Comparison of ENCODE assay signal across 8 mouse cellular contexts in genomic region chr7:4877226-4877625, GRCm38 (mm10). TPM values are rescaled to one million over a fixed set of nuclear protein-coding genes. Genes with fewer than 3 reads are reported as not detected.
DNase-seq lines count a peak whose midpoint lies in the region; ATAC-seq and TF ChIP-seq lines count a peak whose summit lies in the region.

No protein-coding gene starts in this region.

- no peaks in the 10 kb centered on the region for H3K9me3 ChIP-seq in heart, embryonic 14.5 days (ENCODE audit: control insufficient read depth, low read length)
- H3K9me3 ChIP-seq in G1E (replicated peaks): no peaks in the 10 kb centered on the region
- H3K9me3 ChIP-seq in forebrain, postnatal 0 days (ENCODE audit: low read length): no peaks in the 10 kb centered on the region

- peak overlapping the region; percentile 78 for H3K9ac ChIP-seq in heart, embryonic 14.5 days (ENCODE audit: low read length)
- H3K9ac ChIP-seq in forebrain, postnatal 0 days: peak overlapping the region; percentile 49

- H3K36me3 ChIP-seq in heart, embryonic 14.5 days (ENCODE audit: control insufficient read depth, insufficient read depth, low read length): no peaks in the 10 kb centered on the region
- peaks cover 4% of the 10 kb centered on the region for H3K36me3 ChIP-seq in G1E (replicated peaks)
- no peaks in the 10 kb centered on the region for H3K36me3 ChIP-seq in forebrain, postnatal 0 days (ENCODE audit: insufficient read depth)

- WGBS in heart, embryonic 14.5 days: 9% methylated on average over 10 of the region's 11 CpGs
- 8% methylated on average over 11 of the region's 11 CpGs for WGBS in forebrain, postnatal 0 days

- H3K4me1 ChIP-seq in heart, embryonic 14.5 days (ENCODE audit: control insufficient read depth in 2 of 2, insufficient read depth in 2 of 2, low read length in 2 of 2): peaks cover 7 to 14% of the 10 kb centered on the region in 2 experiments
- H3K4me1 ChIP-seq in G1E (ENCODE audit: insufficient read depth, low read depth, low read length): peaks cover 29% of the 10 kb centered on the region
- 0 out of 2 replicates have a peak, but pooled peaks cover 3% of the 10 kb centered on the region for H3K4me1 ChIP-seq in forebrain, postnatal 0 days (ENCODE audit: insufficient read depth)

- TF ChIP-seq CTCF in G1E (IDR thresholded peaks at IDR 0.05; ENCODE audit: low read depth, low read length): no peak
- no peak for TF ChIP-seq CTCF in forebrain, postnatal 0 days (IDR thresholded peaks at IDR 0.05; ENCODE audit: low read depth)

- ATAC-seq in heart, embryonic 14.5 days (ENCODE audit: insufficient number of reproducible peaks, insufficient read depth, low FRiP score, low read depth): peak; percentile 9; the same call in 1 of the 2 replicates
- ATAC-seq in G1E (ENCODE audit: extremely low read depth, insufficient number of reproducible peaks, low FRiP score, poor library complexity, severe bottlenecking): peak; percentile 9; the same call in 1 of the 2 replicates
- ATAC-seq in forebrain, postnatal 0 days: no peak; the same call in 1 of the 2 replicates
- ATAC-seq in megakaryocyte progenitor cell, adult 5-6 weeks (replicated peaks; ENCODE audit: poor library complexity): peak; percentile 23

- no peaks in the 10 kb centered on the region for H3K27me3 ChIP-seq in heart, embryonic 14.5 days (ENCODE audit: control insufficient read depth, insufficient read depth, low read length)
- H3K27me3 ChIP-seq in G1E (ENCODE audit: insufficient read depth, low read length): no peaks in the 10 kb centered on the region
- H3K27me3 ChIP-seq in forebrain, postnatal 0 days (ENCODE audit: insufficient read depth, low read length): no peaks in the 10 kb centered on the region

- intact Hi-C loops in heart, postnatal 25 days (cut with DNase I): no loop called here
- intact Hi-C loops in left cerebral cortex, postnatal 14 days (cut with DNase I): no loop called here

- H3K4me3 ChIP-seq in heart, embryonic 14.5 days (ENCODE audit: control insufficient read depth in 1 of 2, insufficient read depth in 1 of 2, low read depth in 1 of 2, low read length in 2 of 2): peak overlapping the region; percentile 56 to 62
- H3K4me3 ChIP-seq in G1E (ENCODE audit: low read depth, low read length): peak overlapping the region; percentile 74
- H3K4me3 ChIP-seq in forebrain, postnatal 0 days (ENCODE audit: low read depth, low read length): peak overlapping the region; percentile 51

- H3K27ac ChIP-seq in heart, embryonic 14.5 days (replicated peaks in 1 of 2; ENCODE audit: control insufficient read depth in 1 of 2, insufficient read depth in 1 of 2, low read depth in 2 of 2, low read length in 2 of 2): peak overlapping the region; percentile 40 to 61; a peak in 1 of 4 replicates
- H3K27ac ChIP-seq in forebrain, postnatal 0 days (ENCODE audit: low read depth, low read length): no peak overlapping the region

- peak overlapping the region; percentile 96 for H3K4me2 ChIP-seq in heart, embryonic 14.5 days (ENCODE audit: low read length)
- H3K4me2 ChIP-seq in forebrain, postnatal 0 days (ENCODE audit: low read depth): peak overlapping the region; percentile 83

- DNase-seq in heart, postnatal 25 days (ENCODE audit: low spot score): no peak
- DNase-seq in G1E (ENCODE audit: low spot score): no peak
- DNase-seq in forebrain, postnatal 0 days: no peak
- DNase-seq in Muller cell, postnatal 12 days (ENCODE audit: inconsistent ontology term): no peak
- no peak for DNase-seq in adrenal gland, postnatal 14 days
- no peak for DNase-seq in left cerebral cortex, postnatal 14 days (ENCODE audit: low spot score in 2 of 2)

RNA-seq across cellular contexts. Expression of gene Isoc2a, which starts 0.3 kb away (rescaled TPM):
- 1.1 and 1.5 TPM in 2 replicates for polyA plus RNA-seq in heart, embryonic 14.5 days (2014; fragmentation: Nextera tagmentation; extraction: Ambion mirVana)
- 10 to 100 TPM; 40.5 to 44.4 TPM for total RNA-seq in heart, postnatal 25 days (2021)
- 1.9 and 3.4 TPM in 2 replicates for total RNA-seq in G1E (2014; fragmentation: Nextera tagmentation)
- 7.5 and 10.4 TPM in 2 replicates for total RNA-seq in G1E (2017)
- 6.3 and 16.2 TPM in 2 replicates for polyA plus RNA-seq in G1E (2012)
- total RNA-seq in forebrain, postnatal 0 days (2014; rRNA removed): 4.8 and 4.9 TPM in 2 replicates
- polyA plus RNA-seq in forebrain, postnatal 0 days (2015; fragmentation: Nextera tagmentation; extraction: Ambion mirVana): 0.26 and 0.39 TPM in 2 replicates
- total RNA-seq in megakaryocyte progenitor cell, adult 5-6 weeks (2015): 2.4 and 3.1 TPM in 2 replicates
- 7.3 and 8.7 TPM in 2 replicates for total RNA-seq in megakaryocyte progenitor cell, adult 5-6 weeks (2017)
- total RNA-seq in adrenal gland, postnatal 14 days (2021): 55.7 and 67.9 TPM in 2 replicates
- 1 to 10 TPM; 7.5 to 8.6 TPM for total RNA-seq in left cerebral cortex, postnatal 14 days (2021)

RNA-seq across cellular contexts. Expression of gene Isoc2b, which starts 7.2 kb away (rescaled TPM):
- 4.2 and 4.3 TPM in 2 replicates for polyA plus RNA-seq in heart, embryonic 14.5 days (2014; fragmentation: Nextera tagmentation; extraction: Ambion mirVana)
- 1 to 10 TPM; 3.5 to 5.3 TPM for total RNA-seq in heart, postnatal 25 days (2021)
- total RNA-seq in G1E (2014; fragmentation: Nextera tagmentation): 7.6 and 9.1 TPM in 2 replicates
- total RNA-seq in G1E (2017): 34.4 and 40.1 TPM in 2 replicates
- polyA plus RNA-seq in G1E (2012): 5.3 and 8.1 TPM in 2 replicates
- 2.5 and 6.6 TPM in 2 replicates for total RNA-seq in forebrain, postnatal 0 days (2014; rRNA removed)
- 3.5 and 3.7 TPM in 2 replicates for polyA plus RNA-seq in forebrain, postnatal 0 days (2015; fragmentation: Nextera tagmentation; extraction: Ambion mirVana)
- 9.1 and 13.4 TPM in 2 replicates for total RNA-seq in megakaryocyte progenitor cell, adult 5-6 weeks (2015)
- total RNA-seq in megakaryocyte progenitor cell, adult 5-6 weeks (2017): 34.9 and 98.1 TPM in 2 replicates
- total RNA-seq in adrenal gland, postnatal 14 days (2021): 8.6 and 12.5 TPM in 2 replicates
- 1 to 10 TPM; 4.6 to 5.0 TPM for total RNA-seq in left cerebral cortex, postnatal 14 days (2021)

RNA-seq across cellular contexts. Expression of gene Gm36210, which starts 29.1 kb away (rescaled TPM):
- polyA plus RNA-seq in heart, embryonic 14.5 days (2014; fragmentation: Nextera tagmentation; extraction: Ambion mirVana): 0.20 TPM in 1 of 2 replicates, not detected in the other
- total RNA-seq in heart, postnatal 25 days (2021): not detected
- total RNA-seq in G1E (2014; fragmentation: Nextera tagmentation) (not detected in 2 replicates), G1E (2017) (not detected in 2 replicates)
- not detected in 2 replicates for polyA plus RNA-seq in G1E (2012)
- total RNA-seq in forebrain, postnatal 0 days (2014; rRNA removed): 0.48 and 0.85 TPM in 2 replicates
- 0.29 and 0.47 TPM in 2 replicates for polyA plus RNA-seq in forebrain, postnatal 0 days (2015; fragmentation: Nextera tagmentation; extraction: Ambion mirVana)
- not detected in 2 replicates for total RNA-seq in megakaryocyte progenitor cell, adult 5-6 weeks (2015)
- not detected in 2 replicates for total RNA-seq in megakaryocyte progenitor cell, adult 5-6 weeks (2017)
- total RNA-seq in adrenal gland, postnatal 14 days (2021): 0.26 TPM in 1 of 2 replicates, not detected in the other
- under 1 TPM; 0.29 to 0.34 TPM for total RNA-seq in left cerebral cortex, postnatal 14 days (2021)

RNA-seq across cellular contexts. Expression of gene Shisa7, which starts 32.7 kb away (rescaled TPM):
- 0.05 TPM in 1 of 2 replicates, not detected in the other for polyA plus RNA-seq in heart, embryonic 14.5 days (2014; fragmentation: Nextera tagmentation; extraction: Ambion mirVana)
- under 1 TPM in 1 of 2 experiments, not detected in 1; 0.08 TPM for total RNA-seq in heart, postnatal 25 days (2021)
- not detected in 2 replicates for total RNA-seq in G1E (2014; fragmentation: Nextera tagmentation)
- 0.06 and 0.22 TPM in 2 replicates for total RNA-seq in G1E (2017)
- polyA plus RNA-seq in G1E (2012): not detected in 2 replicates
- total RNA-seq in forebrain, postnatal 0 days (2014; rRNA removed): 52.4 and 66.6 TPM in 2 replicates
- polyA plus RNA-seq in forebrain, postnatal 0 days (2015; fragmentation: Nextera tagmentation; extraction: Ambion mirVana): 6.8 and 9.4 TPM in 2 replicates
- 0.05 TPM in 1 of 2 replicates, not detected in the other for total RNA-seq in megakaryocyte progenitor cell, adult 5-6 weeks (2015)
- not detected in 2 replicates for total RNA-seq in megakaryocyte progenitor cell, adult 5-6 weeks (2017)
- 2.2 and 2.9 TPM in 2 replicates for total RNA-seq in adrenal gland, postnatal 14 days (2021)
- 100 to 1,000 TPM; 116 to 133 TPM for total RNA-seq in left cerebral cortex, postnatal 14 days (2021)

RNA-seq across cellular contexts. Expression of gene Zfp628, which starts 37.8 kb away (rescaled TPM):
- 2.1 and 3.1 TPM in 2 replicates for polyA plus RNA-seq in heart, embryonic 14.5 days (2014; fragmentation: Nextera tagmentation; extraction: Ambion mirVana)
- total RNA-seq in heart, postnatal 25 days (2021): 1 to 10 TPM; 7.9 to 8.1 TPM
- total RNA-seq in G1E (2014; fragmentation: Nextera tagmentation) (13.9 and 15.2 TPM in 2 replicates), G1E (2017) (1.6 and 1.8 TPM in 2 replicates)
- 35.7 and 39.5 TPM in 2 replicates for polyA plus RNA-seq in G1E (2012)
- 5.4 and 9.2 TPM in 2 replicates for total RNA-seq in forebrain, postnatal 0 days (2014; rRNA removed)
- polyA plus RNA-seq in forebrain, postnatal 0 days (2015; fragmentation: Nextera tagmentation; extraction: Ambion mirVana): 5.8 and 6.0 TPM in 2 replicates
- total RNA-seq in megakaryocyte progenitor cell, adult 5-6 weeks (2015): 7.4 and 8.0 TPM in 2 replicates
- 1.9 and 2.7 TPM in 2 replicates for total RNA-seq in megakaryocyte progenitor cell, adult 5-6 weeks (2017)
- 13.7 and 16.2 TPM in 2 replicates for total RNA-seq in adrenal gland, postnatal 14 days (2021)
- 10 to 100 TPM; 14.5 to 16.3 TPM for total RNA-seq in left cerebral cortex, postnatal 14 days (2021)
